Mouse (Mus musculus) limb, embryonic 11.5 days (tissue): ENCODE measurements at regions not wholly inside any gene's neighbourhood (a gene's known extent, or its start where the extent isn't known, plus 50 kb on each side); places are given as distances from the start of the nearest gene placed in this dataset.

Experiments
- ATAC-seq: fragments of 200-750 bp; cut with Nextera tagmentation; 2 replicates; pipeline ENCODE4 v1.8.0; 2017; ENCODE audit warnings: low read depth; ENCODE audit not compliant: insufficient number of reproducible peaks, low FRiP score, low TSS enrichment
- DNase-seq: peaks from one replicate; pipeline ENCODE4 v3.0.0-alpha.2; 2015; ENCODE audit warnings: low spot score
- H3K27ac ChIP-seq: fragments of 300-500 bp; sonication (generic); replicated peaks from 2 replicates; pipeline ENCODE4 v1.5.1; 2014; ENCODE audit warnings: low read depth, mild to moderate bottlenecking, low read length
- H3K27me3 ChIP-seq: fragments of 300-500 bp; sonication (generic); 2 replicates; pipeline ENCODE4 v1.6.1; 2014; ENCODE audit warnings: mild to moderate bottlenecking, low read length, mixed read lengths; ENCODE audit not compliant: control insufficient read depth, insufficient read depth
- H3K36me3 ChIP-seq: fragments of 300-500 bp; sonication (generic); 2 replicates; pipeline ENCODE4 v1.6.1; 2014; ENCODE audit warnings: mild to moderate bottlenecking, low read length, moderate library complexity, mixed read lengths; ENCODE audit not compliant: control insufficient read depth, insufficient read depth
- H3K4me1 ChIP-seq: fragments of 300-500 bp; sonication (generic); 2 replicates; pipeline ENCODE4 v1.6.1; 2014; ENCODE audit warnings: low read length, mixed read lengths; ENCODE audit not compliant: control insufficient read depth, insufficient read depth
- H3K4me2 ChIP-seq: fragments of 300-500 bp; sonication (generic); 2 replicates; pipeline ENCODE4 v1.6.1; 2014; ENCODE audit warnings: low read depth, mild to moderate bottlenecking, moderate library complexity; ENCODE audit not compliant: severe bottlenecking
- H3K4me3 ChIP-seq: fragments of 300-500 bp; sonication (generic); 2 replicates; pipeline ENCODE4 v1.5.1; 2014; ENCODE audit warnings: low read depth, low read length
- H3K9ac ChIP-seq: fragments of 300-500 bp; sonication (generic); 2 replicates; pipeline ENCODE4 v1.6.1; 2014; ENCODE audit warnings: mild to moderate bottlenecking, low read length
- H3K9me3 ChIP-seq: fragments of 300-500 bp; sonication (generic); 2 replicates; pipeline ENCODE4 v1.6.1; 2016; ENCODE audit warnings: low read length; ENCODE audit not compliant: control insufficient read depth
- WGBS: fragments of 180-500 bp; shearing (Covaris S2); extraction: QIAGEN DNeasy Blood & Tissue Kit; methylation state at CpG from one replicate; pipeline ENCODE4 v1.1.7; 2014; 5-methylcytosine and 5-hydroxymethylcytosine counted together

DNA sequence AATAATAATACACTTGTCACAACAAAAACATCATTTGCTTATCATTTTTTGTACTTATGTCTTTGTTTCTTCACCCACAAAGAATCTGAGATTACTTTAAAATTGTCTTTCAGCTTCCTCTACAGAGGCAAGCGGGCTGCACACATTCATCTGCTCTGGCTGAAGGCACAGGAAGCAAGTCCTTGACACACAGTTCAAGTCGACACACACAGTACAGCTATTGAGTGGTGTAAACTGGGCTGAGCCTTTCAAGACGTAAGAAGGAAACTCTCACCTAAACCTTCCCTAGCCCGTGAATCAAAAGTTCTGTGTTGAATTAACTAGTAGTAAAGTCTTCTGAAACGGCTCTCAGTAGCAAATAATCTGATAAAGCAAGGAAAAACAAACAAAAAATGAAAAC is 250.5 kb upstream of the Gpc5 start:
- WGBS: 36% methylated on average over 5 of the region's 5 CpGs
- Histone ChIP-seq H3K4me3 (no peak overlapping the region), H3K4me1 (peaks cover 2% of the 10 kb centered on the region; the same call in 1 of the 2 replicates), H3K36me3 (no peaks in the 10 kb centered on the region), H3K9me3 (no peaks in the 10 kb centered on the region), H3K9ac (no peak overlapping the region), H3K27me3 (no peaks in the 10 kb centered on the region), H3K4me2 (no peak overlapping the region), H3K27ac (no peak overlapping the region)
- peak; percentile 20 for DNase-seq
- no peak for ATAC-seq

- no peaks in the 10 kb centered on the region for H3K27me3 ChIP-seq
- H3K27ac ChIP-seq: no peak overlapping the region
- H3K36me3 ChIP-seq: no peaks in the 10 kb centered on the region
- no peak overlapping the region for H3K4me2 ChIP-seq
- H3K9ac ChIP-seq: no peak overlapping the region
- WGBS: 90% methylated on average over 8 of the region's 8 CpGs
- no peaks in the 10 kb centered on the region for H3K9me3 ChIP-seq
- peak; percentile 18 for DNase-seq
- no peak for ATAC-seq
- H3K4me3 ChIP-seq: no peak overlapping the region
- H3K4me1 ChIP-seq: peaks cover 2% of the 10 kb centered on the region; the same call in 1 of the 2 replicates
Measured at GRCm38 (mm10) chr14:114842327-114842726, 249.7 kb upstream of the Gpc5 start.

GRCm38 (mm10) chr14:114843105-114843743 is 248.8 kb upstream of the Gpc5 start:
- ATAC-seq: peak; percentile 53; the same call in 1 of the 2 replicates
- no peak overlapping the region for H3K27ac ChIP-seq

GRCm38 (mm10) chr14:114854324-114855054 is 237.5 kb upstream of the Gpc5 start:
- ATAC-seq: peak; percentile 51; the same call in 1 of the 2 replicates
- peak; percentile 22 for DNase-seq
- Histone ChIP-seq H3K36me3 (no peaks in the 10 kb centered on the region), H3K9ac (no peak overlapping the region), H3K4me3 (no peak overlapping the region), H3K27me3 (no peaks in the 10 kb centered on the region), H3K4me1 (peaks cover 4% of the 10 kb centered on the region), H3K4me2 (no peak overlapping the region), H3K9me3 (no peaks in the 10 kb centered on the region), H3K27ac (peak overlapping the region; percentile 72)
- 20% methylated on average over 9 of the region's 9 CpGs for WGBS

More at GRCm38 (mm10) chr14:114843105-114843743, 248.8 kb upstream of the Gpc5 start:
- DNase-seq: peak; percentile 19
- H3K9me3 ChIP-seq: no peaks in the 10 kb centered on the region
- H3K9ac ChIP-seq: no peak overlapping the region
- no peaks in the 10 kb centered on the region; the same call in 1 of the 2 replicates for H3K4me1 ChIP-seq
- H3K4me2 ChIP-seq: no peak overlapping the region
- 65% methylated on average over 6 of the region's 6 CpGs for WGBS
- H3K27me3 ChIP-seq: no peaks in the 10 kb centered on the region
- H3K36me3 ChIP-seq: no peaks in the 10 kb centered on the region
- H3K4me3 ChIP-seq: no peak overlapping the region

DNA sequence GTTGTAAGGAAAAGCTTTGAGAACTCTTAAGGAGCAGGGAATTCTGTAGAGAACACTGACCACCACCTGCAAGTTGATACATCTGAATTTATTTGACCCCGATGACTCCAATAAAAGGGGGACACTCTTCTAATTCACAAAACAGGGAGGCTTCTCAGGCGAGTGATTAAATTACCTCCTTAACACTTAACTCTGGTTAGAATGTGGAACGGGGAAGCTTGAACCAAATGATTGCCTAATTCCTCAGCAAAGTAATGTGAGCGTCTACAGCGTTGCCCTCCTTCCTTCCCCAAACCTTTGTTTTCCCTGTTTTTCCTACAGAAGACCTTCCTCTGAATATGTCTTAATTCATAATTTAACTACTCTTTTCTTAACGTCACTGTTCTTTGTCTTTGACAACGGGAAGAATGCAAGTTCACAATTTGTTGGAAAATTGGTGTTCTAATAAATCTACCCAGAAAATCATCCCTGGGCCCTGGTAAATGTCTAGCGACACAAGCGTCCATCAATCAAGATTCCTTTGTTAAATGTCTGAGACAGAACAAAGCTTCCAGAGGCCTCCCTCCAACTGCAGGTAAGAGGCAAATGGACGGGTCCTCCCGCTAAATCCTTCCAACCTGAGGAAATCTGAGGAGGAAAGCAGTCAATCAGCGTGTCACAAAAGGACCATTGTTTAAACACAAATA is 236.8 kb upstream of the Gpc5 start:
- H3K4me2 ChIP-seq: no peak overlapping the region
- H3K4me1 ChIP-seq: peaks cover 4% of the 10 kb centered on the region
- no peak overlapping the region; the same call in 1 of the 2 replicates for H3K9ac ChIP-seq
- 6% methylated on average over 12 of the region's 12 CpGs for WGBS
- no peaks in the 10 kb centered on the region for H3K9me3 ChIP-seq
- no peaks in the 10 kb centered on the region for H3K27me3 ChIP-seq
- ATAC-seq: peak; percentile 50; the same call in 1 of the 2 replicates
- peak overlapping the region; percentile 72 for H3K27ac ChIP-seq
- no peaks in the 10 kb centered on the region for H3K36me3 ChIP-seq
- DNase-seq: peak; percentile 65
- no peak overlapping the region for H3K4me3 ChIP-seq

GRCm38 (mm10) chr14:114855746-114856145 is 236.3 kb upstream of the Gpc5 start:
- Histone ChIP-seq H3K9ac (no peak overlapping the region), H3K9me3 (no peaks in the 10 kb centered on the region), H3K27ac (no peak overlapping the region; the same call in 1 of the 2 replicates), H3K36me3 (no peaks in the 10 kb centered on the region), H3K4me3 (no peak overlapping the region), H3K27me3 (no peaks in the 10 kb centered on the region), H3K4me1 (peaks cover 4% of the 10 kb centered on the region), H3K4me2 (no peak overlapping the region)
- 16% methylated on average over 3 of the region's 3 CpGs for WGBS
- no peak for ATAC-seq
- DNase-seq: no peak

DNA sequence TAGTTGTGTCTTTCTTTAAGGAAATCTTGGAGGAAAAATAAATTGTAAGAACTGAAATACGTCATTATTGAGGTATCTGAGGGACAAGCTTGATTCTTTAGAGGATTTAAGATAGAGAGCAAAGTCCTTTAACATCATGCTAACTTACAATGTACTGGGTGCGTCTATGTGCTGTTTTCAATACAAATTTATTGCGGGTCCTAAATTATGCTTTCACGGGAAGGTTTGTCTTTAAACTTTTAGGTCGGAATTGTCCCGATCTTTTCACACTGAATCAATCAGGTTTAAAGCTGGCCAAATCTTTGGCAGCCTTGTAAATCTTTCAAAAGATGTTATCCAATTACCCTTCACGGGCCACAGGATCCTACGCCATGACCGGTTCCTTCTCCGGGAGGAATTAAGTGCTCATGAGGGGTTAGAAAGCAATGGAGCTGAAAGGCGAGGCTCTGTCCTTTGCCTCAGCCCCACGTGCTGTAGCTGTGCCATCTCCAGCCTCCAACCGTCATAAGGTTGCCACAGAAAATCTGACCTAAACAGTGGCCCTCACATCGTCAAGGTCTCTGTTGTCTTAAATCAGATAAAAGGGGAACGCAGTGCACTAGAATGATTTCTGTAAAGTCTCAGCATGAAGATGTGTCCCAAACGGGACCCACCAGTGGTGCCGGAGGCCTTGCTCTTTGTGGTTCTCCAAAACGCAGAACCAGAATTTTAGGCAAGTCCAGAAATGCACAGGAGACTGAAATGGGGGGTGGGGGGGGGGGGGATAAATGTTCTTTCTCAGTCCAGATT is 235.6 kb upstream of the Gpc5 start:
- 12% methylated on average over 18 of the region's 18 CpGs for WGBS
- no peak overlapping the region; the same call in 1 of the 2 replicates for H3K4me2 ChIP-seq
- no peak overlapping the region for H3K4me3 ChIP-seq
- peak; percentile 43 for DNase-seq
- ATAC-seq: no peak
- H3K36me3 ChIP-seq: no peaks in the 10 kb centered on the region
- peaks cover 4% of the 10 kb centered on the region for H3K4me1 ChIP-seq
- H3K27me3 ChIP-seq: no peaks in the 10 kb centered on the region
- no peaks in the 10 kb centered on the region for H3K9me3 ChIP-seq
- H3K9ac ChIP-seq: no peak overlapping the region
- no peak overlapping the region for H3K27ac ChIP-seq

GRCm38 (mm10) chr14:114857171-114857570 is 234.8 kb upstream of the Gpc5 start:
- no peaks in the 10 kb centered on the region for H3K36me3 ChIP-seq
- DNase-seq (peak; percentile 46), ATAC-seq (no peak)
- no peak overlapping the region; the same call in 1 of the 2 replicates for H3K27ac ChIP-seq
- 2% methylated on average over 4 of the region's 4 CpGs for WGBS
- peaks cover 4% of the 10 kb centered on the region for H3K4me1 ChIP-seq
- no peak overlapping the region for H3K4me2 ChIP-seq
- H3K27me3 ChIP-seq: no peaks in the 10 kb centered on the region
- H3K9me3 ChIP-seq: no peaks in the 10 kb centered on the region
- no peak overlapping the region for H3K4me3 ChIP-seq
- no peak overlapping the region for H3K9ac ChIP-seq
